Mouse (Mus musculus): ENCODE measurements around the gene Frs3.

GRCm38 (mm10) chr17:47694442-47694502 lies 5.4 kb downstream of the Frs3 start, which contains the start of gene Gm21981:
- TF ChIP-seq CTCF (IDR thresholded peaks at IDR 0.05; ENCODE audit: borderline replicate concordance, insufficient read depth, low read depth, low read length) (no peak), POLR2A (IDR thresholded peaks at IDR 0.05; ENCODE audit: borderline replicate concordance, insufficient read depth, low read length) (no peak)
